Mouse (Mus musculus) E14TG2a.4 (cell line): ENCODE measurements around the gene Gphn.
"Not testable (repeated sequence)": the region's sequence is repeated elsewhere in the genome, so short reads cannot be mapped to it uniquely, and the experiment has no call there.

Experiments
- H3K27me3 ChIP-seq: 2 replicates; pipeline ENCODE4 v1.6.1; 2014; ENCODE audit warnings: low read length, control low read depth; ENCODE audit not compliant: insufficient read depth
- H3K36me3 ChIP-seq: 2 replicates; pipeline ENCODE4 v1.6.1; 2014; ENCODE audit warnings: low read length, control low read depth; ENCODE audit not compliant: insufficient read depth
- H3K4me1 ChIP-seq: replicated peaks from 2 replicates; pipeline ENCODE4 v1.6.1; 2014; ENCODE audit warnings: low read depth, low read length, control low read depth
- H3K4me3 ChIP-seq: replicated peaks from 2 replicates; pipeline ENCODE4 v1.5.1; 2014; ENCODE audit warnings: mild to moderate bottlenecking, low read length
- H3K9me3 ChIP-seq: 2 replicates; pipeline ENCODE4 v1.6.1; 2014; ENCODE audit warnings: low read length, control low read depth
- CTCF ChIP-seq: conservative IDR thresholded peaks from 2 replicates; pipeline ENCODE4 v1.5.1; 2014; ENCODE audit warnings: low read length
- NANOG ChIP-seq: IDR thresholded peaks from 2 replicates; pipeline ENCODE4 v1.6.1; 2014; ENCODE audit warnings: borderline replicate concordance, low read length, mixed read lengths
- POU5F1 ChIP-seq: IDR thresholded peaks from 2 replicates; pipeline ENCODE4 v1.6.1; 2014; ENCODE audit warnings: low read length, borderline replicate concordance

Gphn gene

GRCm38 (mm10) chr12:78290384-78290783 lies 64.2 kb downstream of the Gphn start:
- no peaks in the 10 kb centered on the region for H3K9me3 ChIP-seq
- no peaks in the 10 kb centered on the region for H3K27me3 ChIP-seq
- no peaks in the 10 kb centered on the region for H3K4me1 ChIP-seq
- H3K36me3 ChIP-seq = no peaks in the 10 kb centered on the region
- TF ChIP-seq POU5F1 (no peak), NANOG (no peak), CTCF (no peak)
- no peak overlapping the region for H3K4me3 ChIP-seq

GRCm38 (mm10) chr12:78298824-78299398 lies 72.7 kb downstream of the Gphn start:
- no peaks in the 10 kb centered on the region for H3K4me1 ChIP-seq
- TF ChIP-seq POU5F1 (no peak), NANOG (no peak), CTCF (no peak)
- no peaks in the 10 kb centered on the region for H3K36me3 ChIP-seq
- no peaks in the 10 kb centered on the region for H3K27me3 ChIP-seq
- H3K9me3 ChIP-seq = peaks cover 3% of the 10 kb centered on the region
- H3K4me3 ChIP-seq = no peak overlapping the region

- H3K9me3 ChIP-seq = peaks cover 4% of the 10 kb centered on the region; the same call in 1 of the 2 replicates
- no peak overlapping the region for H3K4me3 ChIP-seq
- no peaks in the 10 kb centered on the region for H3K4me1 ChIP-seq
- H3K36me3 ChIP-seq = no peaks in the 10 kb centered on the region
- H3K27me3 ChIP-seq = no peaks in the 10 kb centered on the region
- no peak for TF ChIP-seq NANOG
- no peak for TF ChIP-seq POU5F1
- TF ChIP-seq CTCF = no peak
Observed at GRCm38 (mm10) chr12:78315106-78315505, 88.9 kb downstream of the Gphn start.

GRCm38 (mm10) chr12:78327946-78328345 lies 101.8 kb downstream of the Gphn start:
- Histone ChIP-seq H3K27me3 (no peaks in the 10 kb centered on the region), H3K4me1 (peaks cover 4% of the 10 kb centered on the region; the same call in 1 of the 2 replicates), H3K9me3 (no peaks in the 10 kb centered on the region), H3K4me3 (no peak overlapping the region), H3K36me3 (no peaks in the 10 kb centered on the region)
- no peak for TF ChIP-seq NANOG
- TF ChIP-seq CTCF = no peak
- no peak for TF ChIP-seq POU5F1

GRCm38 (mm10) chr12:78332107-78332506 lies 105.9 kb downstream of the Gphn start:
- TF ChIP-seq CTCF (peak; percentile 19; the same call in 1 of the 2 replicates), POU5F1 (no peak)
- Histone ChIP-seq H3K27me3 (no peaks in the 10 kb centered on the region), H3K4me1 (peaks cover 4% of the 10 kb centered on the region; the same call in 1 of the 2 replicates), H3K9me3 (no peaks in the 10 kb centered on the region), H3K36me3 (no peaks in the 10 kb centered on the region), H3K4me3 (no peak overlapping the region)

GRCm38 (mm10) chr12:78356472-78356871 lies 130.3 kb downstream of the Gphn start:
- H3K27me3 ChIP-seq = no peaks in the 10 kb centered on the region
- H3K36me3 ChIP-seq = no peaks in the 10 kb centered on the region
- H3K9me3 ChIP-seq = no peaks in the 10 kb centered on the region
- no peak overlapping the region for H3K4me3 ChIP-seq
- H3K4me1 ChIP-seq = no peaks in the 10 kb centered on the region
- no peak for TF ChIP-seq CTCF

- no peak for TF ChIP-seq CTCF
- no peak for TF ChIP-seq NANOG
- no peak for TF ChIP-seq POU5F1
Observed at GRCm38 (mm10) chr12:78389267-78389666, 163.1 kb downstream of the Gphn start.

GRCm38 (mm10) chr12:78395297-78395696 lies 169.1 kb downstream of the Gphn start:
- TF ChIP-seq CTCF = no peak
- TF ChIP-seq NANOG = no peak
- no peak for TF ChIP-seq POU5F1
- no peaks in the 10 kb centered on the region for H3K36me3 ChIP-seq
- no peak overlapping the region for H3K4me3 ChIP-seq
- no peaks in the 10 kb centered on the region for H3K9me3 ChIP-seq
- no peaks in the 10 kb centered on the region for H3K27me3 ChIP-seq
- no peaks in the 10 kb centered on the region for H3K4me1 ChIP-seq

More at GRCm38 (mm10) chr12:78389267-78389666, 163.1 kb downstream of the Gphn start:
- no peaks in the 10 kb centered on the region for H3K36me3 ChIP-seq
- no peaks in the 10 kb centered on the region for H3K27me3 ChIP-seq
- H3K4me3 ChIP-seq = no peak overlapping the region
- H3K9me3 ChIP-seq = no peaks in the 10 kb centered on the region
- no peaks in the 10 kb centered on the region for H3K4me1 ChIP-seq

GRCm38 (mm10) chr12:78407518-78407917 lies 181.3 kb downstream of the Gphn start:
- peaks cover 13% of the 10 kb centered on the region; the same call in 1 of the 2 replicates for H3K9me3 ChIP-seq
- not testable (repeated sequence) for H3K36me3 ChIP-seq, H3K4me1 ChIP-seq, H3K27me3 ChIP-seq, H3K4me3 ChIP-seq

GRCm38 (mm10) chr12:78522176-78522575 lies 296.0 kb downstream of the Gphn start:
- no peaks in the 10 kb centered on the region for H3K9me3 ChIP-seq
- H3K27me3 ChIP-seq = no peaks in the 10 kb centered on the region
- no peaks in the 10 kb centered on the region for H3K4me1 ChIP-seq
- H3K36me3 ChIP-seq = no peaks in the 10 kb centered on the region
- H3K4me3 ChIP-seq = no peak overlapping the region
- no peak for TF ChIP-seq NANOG
- TF ChIP-seq CTCF = no peak
- no peak for TF ChIP-seq POU5F1
